Comparison of ENCODE assay signal across 8 mouse cellular contexts in the genomic region with DNA sequence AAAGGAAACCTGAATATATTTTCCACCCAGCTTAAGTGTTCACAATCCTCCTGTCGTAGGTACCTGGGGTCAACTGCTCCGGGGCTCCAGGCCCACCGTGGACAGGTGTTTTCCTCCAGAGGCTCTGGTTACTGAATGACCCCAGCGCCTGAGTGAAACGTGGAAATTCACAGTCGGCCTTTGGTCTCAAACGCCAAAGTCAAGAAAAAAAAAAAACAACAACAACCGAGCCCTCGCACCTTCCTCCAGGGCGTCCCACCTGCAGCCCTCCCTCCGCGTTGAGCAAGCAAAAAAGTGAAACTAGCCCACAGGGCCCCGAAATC. TPM values are rescaled to one million over a fixed set of nuclear protein-coding genes. Genes with fewer than 3 reads are reported as not detected.
DNase-seq lines count a peak whose midpoint lies in the region; ATAC-seq and TF ChIP-seq lines count a peak whose summit lies in the region.

No protein-coding gene starts in this region.

- TF ChIP-seq EP300 in liver, embryonic 14.5 days (IDR thresholded peaks at IDR 0.05; ENCODE audit: low read depth): no peak

- H3K27me3 ChIP-seq in heart, embryonic 10.5 days (ENCODE audit: insufficient read depth, poor library complexity, severe bottlenecking): peaks cover 11% of the 10 kb centered on the region
- H3K27me3 ChIP-seq in G1E (ENCODE audit: insufficient read depth, low read length): peaks cover 66% of the 10 kb centered on the region
- H3K27me3 ChIP-seq in hindbrain, embryonic 13.5 days: no peaks in the 10 kb centered on the region
- peaks cover 46% of the 10 kb centered on the region for H3K27me3 ChIP-seq in liver, embryonic 14.5 days (ENCODE audit: control insufficient read depth, insufficient read depth, low read length)

- TF ChIP-seq CTCF in G1E (IDR thresholded peaks at IDR 0.05; ENCODE audit: low read depth, low read length): no peak
- TF ChIP-seq CTCF in liver, embryonic 14.5 days (IDR thresholded peaks at IDR 0.05; ENCODE audit: low read depth): no peak

- H3K27ac ChIP-seq in heart, embryonic 10.5 days: peak overlapping the region; percentile 95
- peak overlapping the region; percentile 85 for H3K27ac ChIP-seq in hindbrain, embryonic 13.5 days
- H3K27ac ChIP-seq in liver, embryonic 14.5 days: no peak overlapping the region

- DNase-seq in heart, embryonic 10.5 days (ENCODE audit: low spot score): no peak
- no peak for DNase-seq in heart, postnatal 4 days
- no peak for DNase-seq in G1E (ENCODE audit: low spot score)
- DNase-seq in liver, embryonic 14.5 days (ENCODE audit: low read depth in 3 of 3, low spot score in 3 of 3): no peak
- no peak for DNase-seq in left cerebral cortex, adult 8-10 months (ENCODE audit: low spot score in 2 of 2)
- no peak for DNase-seq in gastrocnemius, postnatal 10 days
- no peak for DNase-seq in retina, embryonic 14.5 days (ENCODE audit: low spot score)

- peak overlapping the region; percentile 94 for H3K4me3 ChIP-seq in heart, embryonic 10.5 days
- H3K4me3 ChIP-seq in G1E (ENCODE audit: low read depth, low read length): peak overlapping the region; percentile 70
- peak overlapping the region; percentile 98 for H3K4me3 ChIP-seq in hindbrain, embryonic 13.5 days
- peak overlapping the region; percentile 58 to 70 for H3K4me3 ChIP-seq in liver, embryonic 14.5 days (ENCODE audit: insufficient read depth in 1 of 2, low read depth in 2 of 2, low read length in 2 of 2)

- no peak for ATAC-seq in G1E (ENCODE audit: extremely low read depth, insufficient number of reproducible peaks, low FRiP score, poor library complexity, severe bottlenecking)
- no peak for ATAC-seq in hindbrain, embryonic 13.5 days (ENCODE audit: low FRiP score)
- peak; percentile 30; the same call in 1 of the 2 replicates for ATAC-seq in liver, embryonic 14.5 days (ENCODE audit: insufficient read depth)

- WGBS in heart, embryonic 10.5 days: 5% methylated on average over 13 of the region's 13 CpGs
- 3% methylated on average over 13 of the region's 13 CpGs for WGBS in hindbrain, embryonic 13.5 days
- 4% methylated on average over 13 of the region's 13 CpGs for WGBS in liver, embryonic 14.5 days (ENCODE audit: insufficient replicate concordance)

- peaks cover 28% of the 10 kb centered on the region for H3K4me1 ChIP-seq in heart, embryonic 10.5 days
- peaks cover 5% of the 10 kb centered on the region; the same call in 1 of the 2 replicates for H3K4me1 ChIP-seq in G1E (ENCODE audit: insufficient read depth, low read depth, low read length)
- H3K4me1 ChIP-seq in hindbrain, embryonic 13.5 days (replicated peaks): peaks cover 45% of the 10 kb centered on the region
- H3K4me1 ChIP-seq in liver, embryonic 14.5 days (replicated peaks; ENCODE audit: control insufficient read depth in 2 of 2, insufficient read depth in 2 of 2, low read length in 1 of 2): peaks cover 0 to 10% of the 10 kb centered on the region in 2 experiments; a peak in 1 of 4 replicates

- H3K9ac ChIP-seq in hindbrain, embryonic 13.5 days: peak overlapping the region; percentile 99
- H3K9ac ChIP-seq in liver, embryonic 14.5 days (replicated peaks): peak overlapping the region; percentile 56

- H3K36me3 ChIP-seq in heart, embryonic 10.5 days: no peaks in the 10 kb centered on the region
- H3K36me3 ChIP-seq in G1E (replicated peaks): no peaks in the 10 kb centered on the region
- H3K36me3 ChIP-seq in hindbrain, embryonic 13.5 days: peaks cover 4% of the 10 kb centered on the region; the same call in 1 of the 2 replicates
- no peaks in the 10 kb centered on the region for H3K36me3 ChIP-seq in liver, embryonic 14.5 days (replicated peaks; ENCODE audit: control insufficient read depth, insufficient read depth, low read depth)

- no peaks in the 10 kb centered on the region for H3K9me3 ChIP-seq in heart, embryonic 10.5 days
- peaks cover 5% of the 10 kb centered on the region for H3K9me3 ChIP-seq in G1E (replicated peaks)
- no peaks in the 10 kb centered on the region for H3K9me3 ChIP-seq in hindbrain, embryonic 13.5 days
- H3K9me3 ChIP-seq in liver, embryonic 14.5 days (ENCODE audit: control insufficient read depth, low read length): no peaks in the 10 kb centered on the region

- H3K4me2 ChIP-seq in hindbrain, embryonic 13.5 days: peak overlapping the region; percentile 88
- peak overlapping the region; percentile 69 for H3K4me2 ChIP-seq in liver, embryonic 14.5 days (ENCODE audit: low read depth)

RNA-seq across cellular contexts. Expression of a gene that starts 0.8 kb away (rescaled TPM):
- 43.7 and 44.2 TPM in 2 replicates for polyA plus RNA-seq in heart, embryonic 10.5 days (2016; fragmentation: Nextera tagmentation; extraction: Ambion mirVana)
- 100 to 1,000 TPM; 242 to 263 TPM for total RNA-seq in heart, postnatal 4 days (2021)
- total RNA-seq in G1E (2014; fragmentation: Nextera tagmentation) (1.2 and 2.3 TPM in 2 replicates), G1E (2017) (1.9 and 2.3 TPM in 2 replicates)
- 2.9 and 3.0 TPM in 2 replicates for polyA plus RNA-seq in G1E (2012)
- 51.2 and 54.4 TPM in 2 replicates for polyA plus RNA-seq in hindbrain, embryonic 13.5 days (2015; fragmentation: Nextera tagmentation; extraction: Ambion mirVana)
- 11.0 and 14.5 TPM in 2 replicates for polyA plus RNA-seq in liver, embryonic 14.5 days (2012; rRNA removed)
- 21.0 and 21.3 TPM in 2 replicates for polyA plus RNA-seq in liver, embryonic 14.5 days (2014; fragmentation: Nextera tagmentation; extraction: Ambion mirVana)
- 100 to 1,000 TPM; 218 to 243 (median 229) TPM for total RNA-seq in left cerebral cortex, adult 8-10 months (2022)
- 100 to 1,000 TPM; 182 to 191 TPM for total RNA-seq in gastrocnemius, postnatal 10 days (2021)

Comparison
In these comparisons a context has a peak if more than half of its experiments do, and no peak if none do; other contexts are left out.
1. RNA of a gene that starts 0.8 kb away (total RNA-seq): 242 to 263 TPM in heart, postnatal 4 days, 218 to 243 TPM in left cerebral cortex, adult 8-10 months and 182 to 191 TPM in gastrocnemius, postnatal 10 days; 1.2 to 2.3 TPM in G1E; every median in the first group is over 10 times any median in the second.
2. Peak in every context shown above with its lines, with median percentiles within 50 percentile points of each other: H3K4me3 ChIP-seq.